Mouse (Mus musculus) spleen, adult 2 months (tissue): ENCODE data around the gene Serpina10.

Experiments used
- CTCF ChIP-seq: fragments of 200-500 bp; IDR thresholded peaks from 2 replicates; pipeline ENCODE4 v1.5.1; 2011; ENCODE audit warnings: mild to moderate bottlenecking, inconsistent platforms; ENCODE audit not compliant: insufficient read depth, insufficient read length, insufficient replicate concordance; ENCODE audit errors: extremely low read depth
- POLR2A ChIP-seq: fragments of 200-500 bp; IDR thresholded peaks from 2 replicates; pipeline ENCODE4 v1.6.1; 2011; ENCODE audit warnings: low read depth, low read length, inconsistent platforms

DNA sequence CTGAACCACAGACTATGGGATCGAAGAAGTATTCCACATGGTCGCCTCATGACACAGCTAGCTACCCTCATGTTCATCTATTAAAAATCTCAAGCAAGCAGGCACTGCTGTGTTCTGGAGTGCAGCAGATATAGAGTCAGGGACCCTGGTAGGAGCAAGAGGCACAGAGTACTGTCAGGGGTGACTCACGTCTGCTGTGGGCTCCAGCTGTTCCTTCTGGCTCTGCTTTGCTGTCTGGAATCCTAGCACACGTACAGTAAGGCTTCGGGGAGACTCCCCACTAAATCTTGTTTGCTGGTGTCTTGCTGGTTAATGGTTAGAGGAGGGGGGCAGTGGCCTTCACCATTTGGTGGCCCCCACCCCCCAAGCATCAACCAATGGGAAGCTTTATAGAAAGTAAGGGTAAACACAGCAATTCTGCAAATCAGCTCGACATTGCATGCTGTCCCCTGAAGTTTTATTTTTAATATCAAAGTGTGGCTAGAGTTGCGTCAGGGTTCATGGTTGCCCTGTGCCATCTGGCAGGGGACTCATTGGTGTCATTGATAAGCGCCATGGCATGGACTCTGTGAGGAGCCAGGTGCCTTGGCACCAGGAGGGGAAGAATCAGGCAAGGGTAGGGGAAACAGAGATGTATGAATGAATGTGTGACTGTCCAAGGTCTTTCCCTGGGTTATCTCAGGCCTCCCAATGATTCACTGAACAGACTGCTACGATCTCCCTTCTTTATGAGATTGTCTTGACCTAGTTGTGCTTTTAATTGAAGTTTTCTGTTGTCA is 25.8 kb upstream of the Serpina10 start, which contains the start of gene Serpina6:
- TF ChIP-seq POLR2A: no peak
- no peak for TF ChIP-seq CTCF
